Mouse (Mus musculus) regulatory T cell (primary cell): Measurements from ENCODE around the gene Cd2bp2.

ENCODE experiments used
- in situ Hi-C: fragments of 300-600 bp; cut with MboI, MseI; formaldehyde crosslinking; loops from one replicate; pipeline ENCODE4 v1.15.1; 2025; ENCODE audit warnings: high pct_unique_total_duplicates

The Cd2bp2 gene

GRCm38 (mm10) chr7:127195544-127196295 lies at the start of gene Cd2bp2:
Gene Cd2bp2 (minus strand): TSS chr7:127196050.
- in situ Hi-C loops = no loop called here

- in situ Hi-C loops = no loop called here
Measured at GRCm38 (mm10) chr7:127244658-127245510, 49.0 kb upstream of the Cd2bp2 start.

- in situ Hi-C loops = no loop called here
Measured at GRCm38 (mm10) chr7:127243870-127244657, 48.2 kb upstream of the Cd2bp2 start, which contains the start of gene Zfp771. Gene Zfp771 (plus strand): TSS chr7:127244274.

- in situ Hi-C loops = no loop called here
Measured at GRCm38 (mm10) chr7:127243361-127243867, 47.6 kb upstream of the Cd2bp2 start.

GRCm38 (mm10) chr7:127234777-127235176 lies 38.9 kb upstream of the Cd2bp2 start:
- in situ Hi-C loops = no loop called here

- in situ Hi-C loops = no loop called here
Measured at GRCm38 (mm10) chr7:127233765-127234164, 37.9 kb upstream of the Cd2bp2 start.

- in situ Hi-C loops = no loop called here
Measured at GRCm38 (mm10) chr7:127233368-127233749, 37.5 kb upstream of the Cd2bp2 start.

GRCm38 (mm10) chr7:127232622-127233367 lies 36.9 kb upstream of the Cd2bp2 start, which contains the start of the genes Zfp553 and Sept1:
Gene Zfp553 (plus strand): TSS chr7:127233061.
Gene Sept1 (minus strand): TSS chr7:127233130.
- in situ Hi-C loops = no loop called here

- in situ Hi-C loops = no loop called here
Measured at GRCm38 (mm10) chr7:127231826-127232621, 36.2 kb upstream of the Cd2bp2 start.

- in situ Hi-C loops = no loop called here
Measured at GRCm38 (mm10) chr7:127231376-127231775, 35.5 kb upstream of the Cd2bp2 start.

GRCm38 (mm10) chr7:127228615-127229303 lies 32.9 kb upstream of the Cd2bp2 start:
- in situ Hi-C loops = no loop called here

GRCm38 (mm10) chr7:127225147-127225995 lies 29.5 kb upstream of the Cd2bp2 start:
- in situ Hi-C loops = no loop called here

GRCm38 (mm10) chr7:127224616-127225015 lies 28.8 kb upstream of the Cd2bp2 start:
- in situ Hi-C loops = no loop called here

GRCm38 (mm10) chr7:127223515-127224478 lies 27.9 kb upstream of the Cd2bp2 start:
- in situ Hi-C loops = no loop called here

- in situ Hi-C loops = no loop called here
Measured at GRCm38 (mm10) chr7:127223106-127223505, 27.3 kb upstream of the Cd2bp2 start.

GRCm38 (mm10) chr7:127220440-127220839 lies 24.6 kb upstream of the Cd2bp2 start:
- in situ Hi-C loops = no loop called here

GRCm38 (mm10) chr7:127218670-127219069 lies 22.8 kb upstream of the Cd2bp2 start:
- in situ Hi-C loops = no loop called here
